Mouse (Mus musculus): ENCODE results near the gene Ndrg2.
"Not testable (repeated sequence)": the region's sequence is repeated elsewhere in the genome, so short reads cannot be mapped to it uniquely, and the experiment has no call there.

Ndrg2 gene

DNA sequence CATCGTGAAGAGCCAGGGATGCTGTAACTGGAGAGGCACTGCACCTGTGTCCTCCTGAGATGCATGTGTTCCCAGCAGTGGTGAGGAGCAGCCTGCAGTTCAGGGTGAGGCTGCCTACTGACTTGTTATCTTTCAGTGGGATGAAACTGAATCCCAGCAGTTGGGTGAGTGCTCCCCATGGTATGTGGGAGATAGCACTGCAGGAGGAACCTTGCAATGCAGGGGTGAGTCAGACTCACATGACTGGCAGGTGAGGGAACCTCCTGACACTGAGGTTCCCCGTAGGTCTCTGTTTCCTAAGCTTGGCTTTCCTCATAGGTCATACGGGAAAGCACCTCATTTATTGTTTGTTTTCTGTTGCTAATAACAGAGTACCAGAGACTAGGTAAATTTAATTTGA, 36.4 kb downstream of the Ndrg2 start:
- DNase-seq (ENCODE audit: low spot score), result no peak

DNA sequence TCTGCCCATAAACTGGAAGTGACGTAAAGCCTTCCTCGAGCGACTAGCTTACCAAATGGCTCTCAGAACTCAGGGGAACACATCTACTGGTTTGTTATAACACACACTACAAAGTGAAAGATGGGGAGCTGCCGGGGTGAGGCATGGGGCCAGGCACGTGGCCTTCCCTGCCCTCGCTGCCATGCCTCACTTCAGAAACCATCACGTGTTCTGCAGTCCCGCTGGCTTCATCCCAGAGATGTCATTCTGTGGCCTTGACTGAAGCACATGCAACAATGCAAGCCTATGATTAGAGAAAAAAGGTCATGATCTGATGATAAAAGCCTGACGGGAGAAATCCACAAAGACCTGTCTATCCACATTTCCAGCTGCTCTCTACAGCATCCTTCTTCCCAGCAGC, 42.2 kb downstream of the Ndrg2 start:
- no peak for DNase-seq (ENCODE audit: low spot score)

DNA sequence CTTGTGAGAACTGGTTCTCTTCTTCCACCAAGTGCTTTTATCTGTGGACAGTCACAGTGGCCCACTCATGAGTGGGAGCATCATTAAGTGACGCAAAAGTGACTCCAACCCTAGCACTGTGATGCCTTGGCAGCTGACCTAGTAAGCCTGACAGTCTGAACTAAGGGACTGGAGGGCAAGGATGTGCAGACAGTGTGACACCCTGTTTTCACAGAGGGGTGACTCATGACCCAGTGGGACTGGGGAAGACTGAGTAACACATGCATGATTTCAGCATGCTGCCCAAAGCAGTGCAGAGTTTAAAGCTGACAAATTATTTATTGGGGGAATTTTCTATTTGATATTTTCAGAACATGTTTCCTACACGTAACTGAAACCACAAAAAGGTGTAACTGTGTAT, 43.2 kb downstream of the Ndrg2 start:
- no peak for DNase-seq (ENCODE audit: low spot score)

- DNase-seq (ENCODE audit: low spot score), result not testable (repeated sequence)
Measured at GRCm38 (mm10) chr14:51863603-51864002, 50.4 kb downstream of the Ndrg2 start.

DNA sequence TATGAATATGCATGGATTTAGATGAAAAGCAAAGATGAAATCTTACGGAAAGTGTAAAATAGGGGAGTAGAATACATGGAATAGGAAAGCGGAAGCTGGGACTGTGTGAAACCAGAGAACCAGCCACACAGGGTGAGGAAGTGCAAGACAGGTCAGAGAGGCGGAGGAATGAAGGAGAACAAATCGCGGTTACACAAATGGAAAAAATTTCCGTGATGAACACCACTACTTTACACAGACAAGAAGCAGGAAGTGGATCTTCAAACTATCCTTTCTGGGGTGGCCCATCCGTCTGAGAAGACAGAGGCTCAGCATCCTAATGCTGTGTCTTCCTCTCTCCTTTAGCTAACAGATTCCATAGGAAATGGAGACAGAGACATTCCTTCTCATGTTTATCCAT, 58.7 kb downstream of the Ndrg2 start:
- not testable (repeated sequence) for DNase-seq (ENCODE audit: low spot score)
